Mouse (Mus musculus) CH12.LX (cell line): Measurements from ENCODE around the gene Fkbp9. TPM values are rescaled to one million over a fixed set of nuclear protein-coding genes. Genes with fewer than 3 reads are reported as not detected.

ENCODE experiments used
- DNase-seq: peaks from one replicate; pipeline ENCODE4 v3.0.0-alpha.2; 2013; ENCODE audit errors: extremely low read depth
- H3K27ac ChIP-seq: 2 replicates; pipeline ENCODE4 v1.5.1; 2012; ENCODE audit warnings: low read depth, mild to moderate bottlenecking, control low read depth, moderate library complexity; ENCODE audit not compliant: insufficient read depth
- H3K27me3 ChIP-seq: replicated peaks from 2 replicates; pipeline ENCODE3; 2012; ENCODE audit warnings: inconsistent platforms
- H3K36me3 ChIP-seq, 2 experiments: replicated peaks in 1 of 2; 2 replicates each; pipeline versions ENCODE3 to v1.6.1; 2012; ENCODE audit warnings: inconsistent platforms in 1 of 2, low read length in 1 of 2, mild to moderate bottlenecking in 1 of 2, mixed read lengths in 1 of 2, moderate library complexity in 1 of 2; ENCODE audit not compliant: control insufficient read depth in 1 of 2, insufficient read depth in 1 of 2
- H3K4me1 ChIP-seq, 2 experiments: 2 replicates each; pipeline ENCODE4 v1.6.1; 2012; ENCODE audit warnings: inconsistent platforms in 1 of 2, moderate library complexity in 1 of 2; ENCODE audit not compliant: insufficient read depth in 2 of 2, control insufficient read depth in 1 of 2
- H3K4me2 ChIP-seq: 2 replicates; pipeline ENCODE4 v1.6.1; 2012; ENCODE audit warnings: low read depth, mild to moderate bottlenecking, control low read depth; ENCODE audit not compliant: poor library complexity, insufficient read depth, severe bottlenecking
- H3K4me3 ChIP-seq, 3 experiments: fragments of 150-350 bp in 1 of 3; sonication (generic) in 1 of 3; replicated peaks in 1 of 3; 2 replicates each; pipeline versions ENCODE3 to v1.5.1; 2011 to 2012; ENCODE audit warnings: low read depth in 2 of 3, low read length in 2 of 3, mild to moderate bottlenecking in 2 of 3, moderate library complexity in 2 of 3, control low read depth in 1 of 3, improper control_type of control experiment in 1 of 3, inconsistent platforms in 1 of 3, mixed read lengths in 1 of 3; ENCODE audit not compliant: poor library complexity in 1 of 3
- H3K79me2 ChIP-seq: replicated peaks from 2 replicates; pipeline ENCODE4 v1.6.1; 2012; ENCODE audit warnings: mild to moderate bottlenecking, moderate library complexity; ENCODE audit not compliant: control insufficient read depth, poor library complexity, insufficient read depth, severe bottlenecking; ENCODE audit errors: extremely low read depth
- H3K9ac ChIP-seq: 2 replicates; pipeline ENCODE4 v1.6.1; 2012; ENCODE audit warnings: low read depth, mild to moderate bottlenecking, control low read depth, moderate library complexity; ENCODE audit not compliant: insufficient read depth
- H3K9me3 ChIP-seq: replicated peaks from 2 replicates; pipeline ENCODE3; 2012; ENCODE audit warnings: low read length, inconsistent platforms, mixed read lengths
- BHLHE40 ChIP-seq: IDR thresholded peaks from 2 replicates; pipeline ENCODE4 v1.6.1; 2011; ENCODE audit warnings: mild to moderate bottlenecking, low read depth, low read length, improper control_type of control experiment
- CHD2 ChIP-seq: IDR thresholded peaks from 2 replicates; pipeline ENCODE4 v1.6.1; 2011; ENCODE audit warnings: low read length, improper control_type of control experiment
- ELF1 ChIP-seq: IDR thresholded peaks from 2 replicates; pipeline ENCODE4 v1.6.1; 2014; ENCODE audit warnings: low read depth, mild to moderate bottlenecking, inconsistent platforms, low read length, improper control_type of control experiment
- ETS1 ChIP-seq: conservative IDR thresholded peaks from 2 replicates; pipeline ENCODE4 v1.6.1; 2012; ENCODE audit warnings: low read depth, mild to moderate bottlenecking, inconsistent platforms, low read length, improper control_type of control experiment, moderate library complexity
- GABPA ChIP-seq: IDR thresholded peaks from 2 replicates; pipeline ENCODE4 v1.6.1; 2012; ENCODE audit warnings: low read depth, low read length, improper control_type of control experiment, inconsistent platforms; ENCODE audit not compliant: insufficient replicate concordance
- IRF4 ChIP-seq: IDR thresholded peaks from 2 replicates; pipeline ENCODE4 v1.6.1; 2014; ENCODE audit warnings: low read depth, mild to moderate bottlenecking, inconsistent platforms, low read length, improper control_type of control experiment
- MAFK ChIP-seq: IDR thresholded peaks from 2 replicates; pipeline ENCODE4 v1.6.1; 2011; ENCODE audit warnings: low read length, improper control_type of control experiment; ENCODE audit not compliant: insufficient replicate concordance
- MAX ChIP-seq: IDR thresholded peaks from 2 replicates; pipeline ENCODE4 v1.6.1; 2011; ENCODE audit warnings: low read length, improper control_type of control experiment
- MEF2A ChIP-seq: IDR thresholded peaks from 2 replicates; pipeline ENCODE4 v1.6.1; 2014; ENCODE audit warnings: low read depth, mild to moderate bottlenecking, inconsistent platforms, low read length, improper control_type of control experiment, borderline replicate concordance
- NELFE ChIP-seq: IDR thresholded peaks from 2 replicates; pipeline ENCODE4 v1.6.1; 2011; ENCODE audit warnings: low read depth, low read length, improper control_type of control experiment
- NRF1 ChIP-seq: IDR thresholded peaks from 2 replicates; pipeline ENCODE4 v1.6.1; 2014; ENCODE audit warnings: low read depth, mild to moderate bottlenecking, inconsistent platforms, low read length, improper control_type of control experiment, moderate library complexity
- PAX5 ChIP-seq: IDR thresholded peaks from 2 replicates; pipeline ENCODE4 v1.6.1; 2012; ENCODE audit warnings: low read length, inconsistent platforms, mixed read lengths
- POLR2A ChIP-seq: IDR thresholded peaks from 2 replicates; pipeline ENCODE4 v1.6.1; 2011; ENCODE audit warnings: low read depth, mild to moderate bottlenecking, improper control_type of control experiment, low read length
- POLR2AphosphoS2 ChIP-seq: IDR thresholded peaks from 2 replicates; pipeline ENCODE4 v1.6.1; 2011; ENCODE audit warnings: low read depth, low read length, improper control_type of control experiment
- RAD21 ChIP-seq: IDR thresholded peaks from 2 replicates; pipeline ENCODE4 v1.6.1; 2011; ENCODE audit warnings: low read depth, mild to moderate bottlenecking, low read length, improper control_type of control experiment, moderate library complexity
- RCOR1 ChIP-seq: conservative IDR thresholded peaks from 2 replicates; pipeline ENCODE4 v1.6.1; 2012; ENCODE audit warnings: low read depth, mild to moderate bottlenecking, inconsistent platforms, low read length, improper control_type of control experiment
- SIN3A ChIP-seq: IDR thresholded peaks from 2 replicates; pipeline ENCODE4 v1.6.1; 2012; ENCODE audit warnings: low read length, improper control_type of control experiment, inconsistent platforms
- SMC3 ChIP-seq: IDR thresholded peaks from 2 replicates; pipeline ENCODE4 v1.6.1; 2011; ENCODE audit warnings: low read depth, low read length, improper control_type of control experiment
- TBP ChIP-seq: conservative IDR thresholded peaks from 2 replicates; pipeline ENCODE4 v1.6.1; 2011; ENCODE audit warnings: low read depth, low read length, improper control_type of control experiment
- TCF12 ChIP-seq: IDR thresholded peaks from 2 replicates; pipeline ENCODE4 v1.6.1; 2014; ENCODE audit warnings: low read depth, mild to moderate bottlenecking, inconsistent platforms, low read length, improper control_type of control experiment
- ZKSCAN1 ChIP-seq: IDR thresholded peaks from 2 replicates; pipeline ENCODE4 v1.6.1; 2012; ENCODE audit warnings: low read depth, inconsistent platforms, low read length, improper control_type of control experiment, borderline replicate concordance
- dilution Hi-C: fragments of 300-500 bp; cut with MboI; formaldehyde crosslinking; loops from 2 replicates; pipeline ENCODE4 v1.14.3; 2020; ENCODE audit warnings: low sequenced_read_pairs; ENCODE audit not compliant: extremely low pct_unique_long_range_greater_than_20kb, extremely low pct_ligation_motif_present
- in situ Hi-C: fragments of 300-500 bp; cut with MboI; formaldehyde crosslinking; loops from 3 replicates; pipeline ENCODE4 v1.14.3; 2019; ENCODE audit warnings: low sequenced_read_pairs, low pct_ligation_motif_present, low pct_unique_long_range_greater_than_20kb, mixed read lengths
- polyA plus RNA-seq: library from polyadenylated mRNA; unstranded; fragments of >175 nt; gene quantifications from 2 replicates; pipeline ENCODE4 v1.2.1, GENCODE M21; 2012; ENCODE audit warnings: low read depth; ENCODE audit not compliant: insufficient read length
- total RNA-seq, 2 experiments: library from RNA; depleted of rRNA; stranded (reverse); fragments of 300-350 nt in 1 of 2; fragments of >200 nt in 1 of 2; gene quantifications; 2 replicates each; pipeline ENCODE4 v1.2.3; 2012 to 2014

Fkbp9 gene
- total and polyA plus RNA-seq, 3 experiments: 0.07 to 1.7 TPM; not detected in 1

GRCm38 (mm10) chr6:56901824-56902386 is 70.0 kb downstream of the Fkbp9 start:
- Histone ChIP-seq H3K36me3 (peaks cover 0 to 8% of the 10 kb centered on the region in 2 experiments), H3K4me3 (peak overlapping the region; percentile 51 to 52 (median 52)), H3K9me3 (no peaks in the 10 kb centered on the region), H3K27me3 (no peaks in the 10 kb centered on the region), H3K27ac (no peak overlapping the region), H3K79me2 (peaks cover 12% of the 10 kb centered on the region; the same call in 1 of the 2 replicates), H3K4me1 (peaks cover 0 to 32% of the 10 kb centered on the region in 2 experiments; a peak in 2 of 4 replicates), H3K4me2 (peak overlapping the region; percentile 74), H3K9ac (no peak overlapping the region)
- in situ Hi-C loops (loop anchor here (10.0 kb wide), 1 partner anchor 97 kb away; no protein-coding TSS in a partner anchor), dilution Hi-C loops (no loop called here)
- TF ChIP-seq TCF12 (no peak; the same call in 1 of the 2 replicates), IRF4 (peak; percentile 22; the same call in 1 of the 2 replicates), BHLHE40 (peak; percentile 50), ZKSCAN1 (no peak), ELF1 (peak; percentile 82), SIN3A (peak; percentile 59; the same call in 1 of the 2 replicates), MEF2A (no peak), TBP (peak; percentile 97), POLR2AphosphoS2 (0 out of 2 replicates have a peak, but pooled peaks have one; percentile 42), NELFE (peak; percentile 69), POLR2A (peak; percentile 84), ETS1 (peak; percentile 14; the same call in 1 of the 2 replicates), MAX (0 out of 2 replicates have a peak, but pooled peaks have one; percentile 41)
- peak; percentile 87 for DNase-seq

- dilution Hi-C loops: no loop called here
- H3K27ac ChIP-seq: no peak overlapping the region
- no peaks in the 10 kb centered on the region for H3K9me3 ChIP-seq
- peaks cover 0 to 1% of the 10 kb centered on the region in 2 experiments for H3K36me3 ChIP-seq
- peaks cover 0 to 24% of the 10 kb centered on the region in 2 experiments; a peak in 2 of 4 replicates for H3K4me1 ChIP-seq
- no peak overlapping the region for H3K4me3 ChIP-seq
- DNase-seq: no peak
- peaks cover 12% of the 10 kb centered on the region; the same call in 1 of the 2 replicates for H3K79me2 ChIP-seq
- H3K27me3 ChIP-seq: no peaks in the 10 kb centered on the region
- in situ Hi-C loops: loop anchor here (10.0 kb wide), 1 partner anchor 98 kb away; no protein-coding TSS in a partner anchor
- no peak for TF ChIP-seq CHD2
- TF ChIP-seq MAFK: no peak
- no peak for TF ChIP-seq NRF1
- no peak for TF ChIP-seq RCOR1
- no peak for TF ChIP-seq PAX5
- no peak for TF ChIP-seq ZKSCAN1
- no peak for TF ChIP-seq RAD21
- TF ChIP-seq SMC3: no peak
- no peak for TF ChIP-seq NELFE
- TF ChIP-seq POLR2AphosphoS2: no peak
- TF ChIP-seq GABPA: no peak
- no peak for TF ChIP-seq TCF12
- no peak overlapping the region for H3K4me2 ChIP-seq
- no peak overlapping the region for H3K9ac ChIP-seq
Observed at GRCm38 (mm10) chr6:56902606-56903520, 71.0 kb downstream of the Fkbp9 start.
